Mouse (Mus musculus) CD8-positive naive resting alpha-beta T cell, adult 2 months (primary cell): Measurements from ENCODE around the gene Xirp1.
"Not testable (repeated sequence)": the region's sequence is repeated elsewhere in the genome, so short reads cannot be mapped to it uniquely, and the experiment has no call there.

ENCODE experiments used
- DNase-seq, 2 experiments: peaks; one replicate each; pipeline ENCODE4 v3.0.0; 2022; ENCODE audit warnings: low read depth in 2 of 2, low spot score in 2 of 2

Xirp1 gene

DNA sequence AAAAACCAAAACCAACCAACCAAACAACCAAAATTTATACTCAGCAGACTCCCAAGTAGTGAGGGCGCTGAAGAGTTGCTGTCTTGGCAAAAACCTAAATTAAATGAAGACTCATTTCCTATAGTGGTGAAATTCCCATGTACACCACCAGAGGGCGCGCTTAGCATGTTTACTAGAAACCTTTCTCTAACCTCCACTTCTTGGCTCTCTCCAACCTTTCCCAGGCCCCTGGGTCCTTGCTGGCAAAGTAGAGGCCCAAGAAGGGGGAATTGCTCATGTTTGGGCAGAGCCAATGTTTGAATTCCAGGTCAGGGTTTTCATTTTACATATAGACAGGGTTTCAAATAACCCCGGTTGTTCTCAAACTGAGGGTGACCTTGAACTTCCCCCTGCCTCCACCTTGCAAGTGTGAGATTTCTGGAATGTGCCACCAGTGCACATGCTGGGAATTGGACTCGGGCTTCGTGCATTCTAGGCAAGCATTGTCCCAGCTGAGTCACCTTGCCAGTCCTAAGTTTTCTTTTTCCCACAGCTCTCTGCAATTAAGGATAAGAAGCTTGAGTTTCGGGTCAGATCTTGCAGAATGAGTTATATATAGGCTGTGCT lies 3.0 kb downstream of the Xirp1 start:
- DNase-seq, result peak; percentile 66 to 76

DNA sequence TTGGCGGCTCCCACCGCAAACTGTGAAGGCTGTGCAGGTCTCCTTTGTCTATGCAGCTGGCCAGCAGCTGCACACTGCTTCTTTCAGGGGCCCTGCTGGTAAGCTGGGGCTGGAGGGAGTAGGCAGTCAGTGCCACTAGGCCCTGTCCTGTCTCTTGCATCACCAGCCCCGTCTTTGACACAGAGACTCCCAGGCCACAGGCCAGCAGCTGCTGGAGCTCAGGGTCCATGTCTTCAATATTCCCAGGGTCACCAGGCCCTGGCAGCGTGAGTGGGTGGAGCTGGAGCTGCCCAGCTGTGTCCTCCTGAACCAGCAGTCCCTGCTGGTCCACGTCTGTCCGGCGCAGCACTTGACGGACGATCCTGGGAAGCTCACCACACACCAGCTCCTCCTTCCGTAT lies 6.4 kb downstream of the Xirp1 start:
- DNase-seq, result no peak

DNA sequence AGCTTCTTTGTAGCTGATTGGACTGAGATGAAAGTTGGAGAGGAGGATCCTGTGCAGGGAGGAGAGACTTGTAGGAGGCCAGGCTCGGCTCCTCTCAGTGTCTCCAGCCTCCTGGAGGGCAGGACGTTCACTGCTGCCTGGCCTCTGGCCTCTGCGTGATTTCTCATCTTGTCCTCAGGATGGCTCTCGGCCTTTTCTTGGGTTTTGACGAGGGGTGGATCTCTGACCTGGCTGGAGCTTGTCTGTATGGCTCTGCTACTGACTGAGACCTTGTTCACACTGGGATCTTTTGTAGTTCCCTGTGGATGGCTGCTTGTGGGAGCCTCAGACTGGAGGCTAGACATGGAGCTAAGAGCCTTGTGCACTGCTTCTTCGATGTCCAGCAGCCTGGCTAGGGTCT lies 8.6 kb downstream of the Xirp1 start:
- DNase-seq, result no peak

GRCm38 (mm10) chr9:120013251-120013820 lies 10.1 kb downstream of the Xirp1 start:
- DNase-seq, result no peak

DNA sequence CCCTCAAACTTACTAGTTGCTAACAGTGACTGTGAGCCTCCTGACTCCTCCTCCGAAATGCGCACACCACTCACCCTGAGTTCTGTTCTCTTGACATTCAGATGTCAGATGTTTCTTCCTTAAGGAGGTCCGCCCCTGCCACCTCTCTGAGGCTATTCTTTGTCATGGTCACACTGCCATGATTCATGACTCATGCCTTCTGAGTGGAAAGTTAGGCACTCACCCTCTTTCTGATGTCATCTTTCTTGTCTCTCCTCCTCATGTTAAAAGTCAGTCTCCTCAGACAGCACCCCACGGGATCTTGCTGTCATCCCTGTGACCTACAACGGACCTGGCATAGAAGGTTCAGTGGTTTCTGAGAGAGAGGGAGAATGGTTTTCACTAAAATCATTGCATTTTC lies 10.6 kb downstream of the Xirp1 start:
- DNase-seq, result no peak

DNA sequence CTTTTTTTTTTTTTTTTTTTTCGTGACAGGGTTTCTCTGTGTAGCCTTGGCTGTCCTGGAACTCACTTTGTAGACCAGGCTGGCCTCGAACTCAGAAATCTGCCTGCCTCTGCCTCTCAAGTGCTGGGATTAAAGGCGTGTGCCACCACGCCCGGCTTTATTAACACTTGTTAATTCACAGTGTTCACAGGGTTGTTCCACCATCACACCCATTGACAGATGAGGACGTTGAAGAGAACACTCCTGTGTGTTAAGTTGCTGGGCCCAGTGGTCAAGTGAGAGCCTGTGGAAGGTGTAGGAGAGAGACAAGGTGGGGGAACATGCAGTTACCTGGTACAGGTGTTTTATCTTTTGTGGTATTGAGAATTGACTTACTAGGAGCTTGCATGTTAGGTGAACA lies 11.2 kb downstream of the Xirp1 start:
- not testable (repeated sequence) for DNase-seq

DNA sequence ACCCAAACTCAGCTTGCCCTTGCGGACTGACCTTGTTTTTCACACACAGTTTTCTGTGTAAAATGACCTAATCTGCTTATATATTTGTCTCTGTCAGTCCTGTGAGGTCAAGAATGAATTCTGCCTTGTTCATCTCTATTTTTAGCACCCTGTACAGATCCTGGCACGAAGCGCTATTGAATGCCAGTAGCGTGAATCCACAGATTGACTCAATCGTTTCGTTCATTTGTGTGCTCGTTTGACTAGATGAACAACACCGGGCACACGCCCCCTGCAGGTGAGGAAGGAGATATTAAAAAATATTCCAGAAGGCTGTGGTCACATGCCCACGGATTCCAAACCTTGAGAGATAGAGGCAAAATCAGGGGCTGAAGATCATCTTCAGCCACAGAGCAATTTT lies 11.9 kb downstream of the Xirp1 start:
- peak; percentile 44 to 48 for DNase-seq

DNA sequence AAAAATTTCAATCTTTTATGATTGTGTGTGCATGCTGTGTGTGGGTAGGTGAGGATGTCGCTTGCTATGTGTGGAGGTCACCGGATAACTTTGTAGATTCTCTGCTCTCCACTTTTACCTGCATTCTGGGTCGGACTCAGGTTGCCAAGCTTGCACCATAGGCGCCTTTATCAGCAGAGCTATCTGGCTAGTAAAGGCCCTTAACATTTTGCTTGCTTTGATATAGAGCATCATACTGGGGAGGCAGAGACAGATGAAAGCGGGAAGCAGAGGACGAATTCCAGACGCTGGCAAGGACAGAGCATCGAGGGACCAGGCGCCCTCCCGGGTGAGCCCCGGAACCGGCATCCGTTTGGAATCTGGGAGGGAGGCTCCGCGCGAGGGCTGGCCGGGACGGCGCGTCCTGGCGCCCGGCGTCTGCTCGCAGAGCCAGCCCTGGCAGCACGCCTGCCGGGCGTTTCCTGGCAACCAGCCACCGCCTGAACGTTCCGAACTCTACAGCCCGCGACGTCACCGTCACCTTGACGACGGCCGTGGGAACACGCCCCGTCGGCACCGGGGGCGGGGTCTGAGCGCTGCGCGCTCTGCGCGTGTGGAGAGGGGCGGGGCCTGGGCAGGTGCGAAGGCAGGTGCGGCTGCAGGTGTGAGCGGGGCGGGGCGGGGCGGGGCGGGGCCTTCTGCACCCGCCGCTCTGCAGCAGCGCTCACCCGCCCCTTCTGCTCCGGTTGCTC lies 12.5 kb downstream of the Xirp1 start:
- peak; percentile 87 to 91 for DNase-seq

DNA sequence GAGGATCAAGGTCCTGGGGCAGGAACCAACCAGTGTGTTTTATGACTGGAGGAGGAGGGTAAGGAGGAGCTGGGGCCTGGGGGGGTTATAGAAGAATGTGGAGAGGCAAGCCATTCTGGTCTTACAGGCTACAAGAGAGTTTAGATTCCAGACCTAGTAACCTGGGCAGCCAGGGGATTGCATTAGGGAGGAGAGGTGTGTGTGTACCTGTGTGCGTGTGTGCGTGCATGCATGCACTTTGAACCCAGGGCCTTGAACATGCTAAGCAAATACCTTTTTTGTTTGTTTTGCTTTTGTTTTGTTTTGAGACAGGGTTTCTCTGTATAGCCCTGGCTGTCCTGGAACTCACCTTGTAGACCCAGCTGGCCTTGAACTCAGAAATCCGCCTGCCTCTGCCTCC lies 13.5 kb downstream of the Xirp1 start:
- no peak for DNase-seq

GRCm38 (mm10) chr9:120009226-120009841 lies 14.1 kb downstream of the Xirp1 start:
- DNase-seq, result no peak

GRCm38 (mm10) chr9:120007833-120008232 lies 15.6 kb downstream of the Xirp1 start:
- no peak for DNase-seq

- no peak for DNase-seq
Observed at GRCm38 (mm10) chr9:120005936-120006335, 17.5 kb downstream of the Xirp1 start.

DNA sequence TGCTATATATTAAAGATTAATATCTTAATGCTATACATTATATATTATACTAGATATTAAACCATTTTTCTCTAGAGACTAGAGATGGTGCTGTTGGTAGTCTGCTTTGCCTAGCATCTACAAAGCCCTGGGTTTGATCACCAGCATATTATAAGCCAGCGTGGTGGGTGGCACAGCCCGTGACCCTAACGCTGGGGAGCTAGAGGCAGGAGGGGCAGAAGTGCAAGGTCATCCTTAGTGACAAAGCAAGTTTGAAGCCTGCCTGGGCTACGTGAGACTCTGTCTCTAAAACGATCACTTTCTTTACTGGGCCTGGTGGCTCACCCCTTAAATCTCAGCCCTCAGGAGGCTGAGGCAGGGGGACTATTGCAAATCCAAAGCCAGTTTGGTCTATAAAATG lies 20.5 kb downstream of the Xirp1 start:
- no peak for DNase-seq

DNA sequence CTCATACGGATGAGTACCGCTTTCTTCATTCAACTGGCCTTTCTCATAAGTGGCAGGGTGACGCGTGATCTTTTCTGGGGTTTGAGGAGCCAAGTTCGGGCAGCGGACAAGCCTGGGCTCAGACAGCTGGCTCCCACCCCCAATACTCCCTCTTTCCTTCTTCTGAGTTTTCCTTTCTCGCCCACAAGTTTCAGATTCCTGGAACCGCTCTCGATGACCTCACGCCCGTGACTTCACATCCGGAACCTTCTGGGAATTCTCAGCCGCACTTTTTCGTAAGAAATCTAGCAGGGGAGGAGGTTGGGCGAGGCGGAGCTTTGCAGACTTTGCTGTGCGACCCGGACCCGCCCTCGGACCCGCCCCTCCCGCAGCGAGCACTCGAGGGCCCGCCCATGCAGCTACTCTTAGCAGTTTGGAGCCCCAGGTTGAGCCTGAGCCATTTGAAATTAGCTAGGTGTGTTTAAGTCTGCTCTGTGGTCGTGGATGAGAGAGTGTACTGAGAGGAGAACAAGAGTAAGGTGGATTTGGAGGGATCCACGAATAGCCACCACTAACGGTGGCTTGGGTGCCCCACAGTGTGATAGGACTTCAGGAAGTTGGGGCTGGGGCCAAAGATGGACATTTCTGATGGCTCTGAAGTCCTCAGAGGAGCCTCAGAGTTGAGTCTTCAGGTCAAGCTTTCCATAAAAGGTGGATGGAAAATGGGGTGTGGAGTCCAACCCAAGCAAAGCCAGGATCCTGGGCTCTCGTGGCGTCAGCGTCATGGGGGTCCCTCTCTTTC lies 21.3 kb downstream of the Xirp1 start:
- peak in 1 of 2 experiments; percentile 56 for DNase-seq

DNA sequence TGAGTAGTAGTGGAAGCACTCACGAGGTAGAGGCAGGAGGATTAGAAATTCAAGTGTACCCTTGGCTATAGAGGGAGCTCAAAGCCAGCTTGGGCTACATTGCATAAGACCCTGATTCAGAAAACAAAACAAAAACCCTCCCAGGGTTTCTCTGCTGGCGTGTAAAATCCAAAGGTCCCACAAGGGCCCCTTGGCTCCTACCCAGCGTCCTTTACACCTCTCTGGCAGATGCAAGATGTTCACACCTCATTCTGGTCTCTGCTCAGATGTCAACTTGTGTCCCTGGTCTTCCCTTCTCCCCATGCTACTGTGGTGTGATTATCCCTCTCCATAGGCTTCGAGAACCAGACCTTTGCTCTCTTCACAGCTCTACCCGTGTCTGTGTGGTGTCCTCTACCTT lies 22.6 kb downstream of the Xirp1 start:
- DNase-seq, result no peak

DNA sequence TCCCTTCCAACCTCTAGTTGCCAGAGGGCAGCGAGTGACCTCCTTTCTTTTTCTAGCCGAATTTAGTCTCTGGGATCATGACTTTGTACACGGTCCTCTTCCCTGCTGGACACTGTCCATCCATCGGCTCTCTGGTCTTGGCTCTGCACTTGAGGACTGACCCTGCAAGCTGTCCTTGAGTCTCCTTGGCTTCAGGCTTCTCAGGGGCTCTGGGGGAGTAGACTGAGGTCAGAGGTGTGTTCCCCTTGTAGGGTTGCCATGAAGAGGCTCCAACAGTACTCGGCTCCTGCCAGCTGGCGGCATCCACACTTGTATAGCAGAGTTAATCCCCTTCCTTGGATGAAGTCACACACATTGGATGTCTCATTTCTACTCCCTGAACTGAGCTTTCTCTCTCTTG lies 23.8 kb downstream of the Xirp1 start:
- no peak for DNase-seq

- DNase-seq, result no peak
Observed at GRCm38 (mm10) chr9:119998776-119999175, 24.6 kb downstream of the Xirp1 start.

- no peak for DNase-seq
Observed at GRCm38 (mm10) chr9:119996080-119996479, 27.3 kb downstream of the Xirp1 start.

DNA sequence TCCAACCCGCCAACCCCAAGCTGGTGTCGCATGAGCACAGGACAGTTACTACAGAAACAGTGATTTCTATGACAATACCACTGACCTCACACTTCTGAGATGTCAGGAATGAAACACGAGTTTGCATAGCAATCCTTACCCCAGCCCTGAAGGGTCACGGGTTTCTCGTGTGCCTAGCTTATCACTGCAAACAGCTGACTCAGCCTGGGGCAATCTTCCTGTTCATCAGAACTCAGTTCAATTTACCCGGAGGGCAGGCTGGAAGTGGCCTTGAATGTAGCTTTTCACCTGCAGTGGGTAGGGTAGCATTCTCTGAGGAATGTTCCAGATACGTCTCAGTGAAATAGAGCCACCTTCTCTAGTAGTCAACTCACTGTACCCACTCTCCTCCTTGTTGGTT lies 29.2 kb downstream of the Xirp1 start:
- DNase-seq, result no peak

- no peak for DNase-seq
Observed at GRCm38 (mm10) chr9:119993092-119993844, 30.1 kb downstream of the Xirp1 start.

DNA sequence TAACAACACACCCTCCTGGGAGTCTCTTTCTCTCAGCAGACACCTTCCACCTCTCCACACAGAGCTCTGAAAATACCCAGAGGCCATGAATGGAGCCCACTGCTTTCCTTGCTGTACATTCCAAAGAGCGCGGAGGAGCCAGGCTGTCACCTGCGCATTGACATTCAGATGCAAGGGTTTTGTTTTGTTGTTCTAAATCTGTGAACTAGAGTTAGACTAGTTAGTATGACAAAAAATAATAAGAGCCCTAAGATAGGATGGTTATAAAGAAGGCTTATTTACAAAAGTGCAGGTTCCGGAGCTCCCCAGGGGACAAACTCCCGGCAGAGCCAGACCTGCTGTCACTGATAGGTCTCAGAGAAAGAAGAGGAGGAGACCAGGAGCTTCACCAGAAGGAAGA lies 32.1 kb downstream of the Xirp1 start:
- no peak for DNase-seq
